Mouse (Mus musculus) CH12F3 (cell line): Measurements from ENCODE around the gene 4930452B06Rik.

Experiments used
- in situ Hi-C: fragments of 300-500 bp; cut with MboI; formaldehyde crosslinking; loops from 2 replicates; pipeline ENCODE4 v1.14.3; 2020; ENCODE audit warnings: low sequenced_read_pairs

Gene 4930452B06Rik

DNA sequence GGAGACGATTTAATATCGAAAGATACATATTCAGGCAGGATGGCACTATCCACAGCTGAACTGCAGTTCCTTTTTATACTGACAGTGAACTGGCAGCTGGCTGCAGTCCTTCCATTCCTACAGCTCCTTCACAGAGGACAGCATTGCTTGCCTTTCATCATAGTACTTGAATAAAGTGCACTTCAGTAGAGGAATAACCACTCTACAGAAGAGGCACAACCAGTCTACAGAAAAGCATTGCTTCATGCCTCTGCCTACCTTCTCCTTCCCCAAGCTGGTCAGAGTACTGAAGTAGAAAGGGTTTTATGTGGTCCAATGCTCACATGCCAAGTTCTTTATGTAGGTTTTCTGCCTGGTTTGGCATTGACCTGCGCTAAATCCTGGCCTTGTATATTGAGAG, 130.0 kb downstream of the 4930452B06Rik start:
- in situ Hi-C loops, result no loop called here

DNA sequence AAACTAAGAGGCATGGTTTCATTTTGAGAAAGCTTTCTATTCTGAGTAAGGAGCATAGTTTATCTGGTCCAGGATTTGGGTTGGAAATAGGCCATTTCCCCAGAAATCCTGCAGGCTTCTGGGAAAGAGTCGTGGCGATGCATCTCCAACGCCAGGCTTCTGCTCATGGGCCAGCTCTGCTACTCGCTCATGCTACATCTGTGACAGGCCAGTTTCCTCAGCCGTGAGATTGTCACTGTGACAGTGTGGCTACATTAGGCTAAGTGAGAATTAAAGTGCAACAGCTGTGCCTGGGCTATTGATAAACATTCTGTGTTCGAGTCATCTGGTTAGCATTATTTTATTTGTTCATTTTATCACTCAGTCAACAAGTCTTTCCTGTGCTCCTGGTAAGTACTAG, 140.8 kb downstream of the 4930452B06Rik start:
- in situ Hi-C loops, result no loop called here

DNA sequence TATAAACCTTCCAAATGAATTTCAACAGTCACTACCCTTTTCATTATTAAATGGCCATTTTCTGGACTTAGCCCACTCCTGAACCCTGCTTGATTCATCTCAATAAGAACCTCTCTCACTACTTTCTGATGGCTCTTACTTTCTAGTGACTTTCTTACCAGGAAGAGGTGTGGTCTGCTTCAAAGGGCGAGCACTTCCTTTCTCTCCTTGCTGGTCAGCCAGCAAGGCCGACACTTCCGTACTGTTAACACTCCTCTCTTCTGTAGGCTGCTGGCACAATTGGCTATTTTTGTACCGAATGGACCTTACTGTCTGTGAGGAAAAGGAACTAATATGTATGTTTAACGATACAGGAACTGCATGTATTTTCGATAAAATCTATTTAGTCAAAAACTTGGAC, 148.4 kb downstream of the 4930452B06Rik start:
- in situ Hi-C loops, result no loop called here

DNA sequence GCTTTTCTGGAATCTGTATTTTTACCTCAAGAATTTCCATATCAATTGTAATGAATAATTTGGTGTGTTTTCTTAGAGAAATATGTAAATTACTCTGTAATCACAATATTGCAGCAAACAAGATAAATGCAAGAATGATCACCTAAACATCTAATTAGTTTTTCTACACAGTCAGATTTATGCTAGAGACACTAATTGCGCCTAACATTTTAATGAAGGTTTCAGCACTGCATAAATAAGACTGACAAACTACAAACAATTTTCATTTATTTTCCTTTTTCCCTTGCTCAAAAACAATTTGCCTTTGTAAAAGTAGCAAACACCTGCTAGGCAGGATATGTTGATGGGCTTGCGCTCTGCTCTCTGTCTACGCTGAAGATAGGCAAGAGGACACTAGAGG, 152.0 kb downstream of the 4930452B06Rik start:
- in situ Hi-C loops, result no loop called here

DNA sequence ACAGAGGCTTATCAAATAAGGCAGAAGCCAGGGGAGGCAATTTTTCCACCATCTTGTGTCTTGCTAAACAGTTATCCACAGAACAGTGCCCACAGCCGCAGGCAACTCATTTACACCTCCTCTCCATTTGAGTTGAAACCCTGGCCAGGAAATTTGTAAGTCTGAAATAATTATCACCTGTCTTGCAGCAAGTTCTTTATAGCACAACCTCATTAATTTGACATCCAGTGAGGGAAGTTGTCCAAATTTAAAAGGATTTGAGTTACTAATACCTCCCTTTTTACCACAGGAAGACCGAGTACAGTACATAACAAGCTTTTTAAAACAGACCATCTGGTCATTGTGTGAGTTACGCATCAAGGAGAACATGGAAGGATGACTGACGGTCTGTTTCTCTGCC, 154.8 kb downstream of the 4930452B06Rik start:
- in situ Hi-C loops, result no loop called here

DNA sequence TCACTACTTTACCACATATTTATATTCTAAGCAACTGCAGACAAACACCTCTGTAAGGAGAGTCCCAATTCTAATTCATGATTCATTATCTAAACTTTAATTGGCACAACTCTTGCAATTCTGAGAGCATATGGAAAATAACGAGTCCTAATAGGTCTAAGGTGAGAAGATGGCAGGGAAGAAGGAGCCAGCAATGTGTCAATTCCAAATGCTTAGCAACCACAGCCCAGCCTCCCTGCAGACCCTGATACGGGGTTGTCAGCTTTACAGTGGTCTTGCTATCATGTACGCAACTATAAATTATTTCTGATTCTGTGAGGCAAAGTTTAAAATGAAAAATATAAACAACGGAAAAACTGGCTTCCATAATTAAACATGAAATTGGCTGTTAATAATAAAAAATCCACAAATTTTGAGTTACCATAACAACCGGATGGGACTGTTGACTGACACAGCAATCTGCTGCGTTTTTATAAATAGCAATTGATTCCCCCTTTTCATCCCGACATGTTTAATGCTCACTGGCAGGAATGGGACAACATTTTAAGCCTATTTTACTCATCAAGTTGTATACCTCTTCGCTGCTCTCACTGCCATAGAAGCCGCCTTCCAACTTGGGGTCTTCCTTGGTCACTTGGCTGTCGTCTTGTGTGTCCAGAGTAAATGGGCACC, 155.6 kb downstream of the 4930452B06Rik start:
- in situ Hi-C loops, result no loop called here

DNA sequence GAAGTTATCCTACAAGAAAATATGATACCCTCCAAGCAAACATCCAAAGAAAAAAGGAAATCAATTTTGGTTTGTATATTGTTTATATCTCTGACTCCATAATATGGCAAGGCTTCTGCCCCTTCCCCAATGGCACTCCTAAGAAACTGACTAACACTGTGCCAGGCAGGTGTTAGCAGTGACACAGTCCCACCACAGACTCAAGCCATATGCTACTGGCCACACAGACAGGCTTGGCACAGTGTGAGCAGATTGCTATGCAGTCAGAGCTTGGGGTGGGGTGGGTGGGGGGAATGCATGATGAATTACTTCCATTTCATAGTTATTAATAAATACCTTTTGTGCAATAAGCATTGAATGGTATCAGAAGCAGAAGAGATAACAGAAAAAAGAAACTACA, 157.4 kb downstream of the 4930452B06Rik start:
- in situ Hi-C loops, result no loop called here

DNA sequence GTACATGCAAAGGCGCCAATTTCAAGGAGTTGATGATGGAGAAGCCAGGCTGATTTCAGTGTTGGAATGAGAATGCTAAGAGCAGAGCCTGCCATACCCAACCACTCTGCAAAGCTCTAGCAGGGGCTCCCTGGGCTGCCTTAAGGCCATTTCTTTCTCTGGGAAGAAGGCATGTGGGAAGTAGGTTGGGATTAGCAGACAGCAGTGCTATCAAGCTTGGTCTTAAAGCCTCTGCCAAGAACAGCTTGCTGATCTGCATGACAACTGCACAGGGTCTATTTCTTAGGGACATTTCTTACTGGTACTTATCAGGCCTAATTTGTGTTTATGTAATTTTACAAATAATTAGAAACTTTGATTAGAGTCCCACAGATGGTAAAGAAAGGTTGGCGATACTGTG, 161.8 kb downstream of the 4930452B06Rik start:
- in situ Hi-C loops, result no loop called here

DNA sequence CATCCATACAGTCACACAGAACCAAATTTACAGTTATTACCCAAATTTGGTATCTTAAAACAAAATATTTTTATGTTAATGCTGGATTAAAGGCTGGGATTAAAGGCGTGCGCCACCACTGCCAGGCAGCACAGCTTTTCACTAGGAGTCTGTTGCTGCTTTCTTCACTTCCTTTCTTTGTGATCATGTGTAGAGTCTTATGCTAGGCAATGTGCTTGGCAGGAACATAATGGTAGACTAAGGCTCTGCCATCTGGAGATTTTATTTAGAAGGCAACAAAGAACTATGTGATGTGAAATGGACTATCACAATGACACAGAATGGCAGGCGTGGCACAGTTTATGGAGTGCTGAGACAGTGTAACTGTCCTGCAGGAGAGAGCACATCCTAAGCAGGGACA, 162.7 kb downstream of the 4930452B06Rik start:
- in situ Hi-C loops, result no loop called here

DNA sequence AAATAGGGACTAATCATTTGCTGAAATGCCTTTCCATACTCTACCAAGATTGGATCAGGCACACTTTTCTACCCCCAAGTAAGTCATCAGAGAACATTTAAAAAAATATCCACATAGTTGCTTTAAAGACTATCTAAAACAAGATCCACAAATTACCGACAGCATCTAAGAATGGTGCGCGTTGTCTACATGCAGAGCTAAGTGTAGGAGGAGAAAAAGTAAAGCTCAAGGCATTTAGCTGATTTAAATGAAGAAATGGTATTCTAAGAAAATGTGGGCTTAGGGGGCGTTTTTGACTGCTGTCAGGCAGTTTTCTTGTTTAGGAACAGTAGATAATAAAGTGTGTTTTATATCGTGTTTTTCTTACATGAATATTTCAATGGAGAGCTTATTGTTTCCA, 163.5 kb downstream of the 4930452B06Rik start:
- in situ Hi-C loops, result no loop called here

DNA sequence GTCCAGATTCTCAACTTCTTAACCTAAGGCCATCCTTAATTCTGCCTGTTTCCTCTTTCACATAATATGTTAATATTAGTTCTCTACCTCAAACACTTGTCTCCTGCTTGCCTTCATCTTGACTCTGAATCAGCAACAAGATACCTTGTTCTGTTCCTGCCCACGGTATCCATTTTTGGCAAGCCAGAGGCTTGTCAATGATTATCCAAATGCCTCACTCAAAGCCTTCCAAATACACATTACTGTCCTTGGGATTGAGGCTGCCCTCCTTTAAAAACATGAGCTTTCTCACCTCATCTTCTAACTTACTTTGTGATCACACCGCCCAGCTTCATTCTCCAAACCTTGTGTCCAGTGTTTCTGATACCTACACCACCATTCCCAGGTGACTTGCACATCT, 170.3 kb downstream of the 4930452B06Rik start:
- in situ Hi-C loops, result no loop called here

DNA sequence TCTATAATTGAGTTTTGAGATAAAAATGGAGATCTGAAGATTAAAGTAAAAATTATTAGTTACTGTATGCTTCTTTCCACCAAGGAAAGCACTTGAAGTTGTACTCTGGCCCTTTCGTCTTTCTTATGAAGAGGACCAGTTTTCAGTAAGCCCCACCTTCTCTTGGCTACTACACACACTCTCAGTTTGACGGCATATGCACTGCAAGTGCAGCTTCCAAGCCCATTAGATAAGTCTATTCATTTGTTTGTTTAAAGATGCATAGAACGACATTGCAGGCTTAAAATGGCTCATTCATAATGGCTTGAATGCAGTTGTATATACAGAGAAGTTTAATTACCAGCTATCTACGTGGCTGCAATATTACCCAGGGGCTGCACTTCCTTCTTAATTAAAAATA, 171.1 kb downstream of the 4930452B06Rik start:
- in situ Hi-C loops, result no loop called here

DNA sequence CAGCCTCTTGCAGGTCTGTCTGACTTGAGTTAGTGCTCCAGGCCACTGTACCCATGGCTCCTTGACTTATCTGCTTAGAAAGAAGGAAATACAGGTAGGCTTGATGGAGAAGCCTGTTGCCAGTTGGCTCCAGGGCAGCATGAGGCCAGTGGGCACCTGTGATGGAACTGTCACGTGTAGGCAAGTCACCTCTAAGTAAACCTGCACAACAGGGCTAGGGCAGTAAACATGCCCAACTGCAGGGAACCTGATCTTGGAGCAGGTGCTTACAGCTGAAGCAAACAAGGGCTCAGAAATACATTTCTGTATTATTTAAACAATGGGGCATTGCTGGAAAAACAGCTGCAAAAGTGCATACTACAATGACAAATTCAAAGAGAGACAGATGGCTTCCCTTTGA, 171.8 kb downstream of the 4930452B06Rik start:
- in situ Hi-C loops, result no loop called here

DNA sequence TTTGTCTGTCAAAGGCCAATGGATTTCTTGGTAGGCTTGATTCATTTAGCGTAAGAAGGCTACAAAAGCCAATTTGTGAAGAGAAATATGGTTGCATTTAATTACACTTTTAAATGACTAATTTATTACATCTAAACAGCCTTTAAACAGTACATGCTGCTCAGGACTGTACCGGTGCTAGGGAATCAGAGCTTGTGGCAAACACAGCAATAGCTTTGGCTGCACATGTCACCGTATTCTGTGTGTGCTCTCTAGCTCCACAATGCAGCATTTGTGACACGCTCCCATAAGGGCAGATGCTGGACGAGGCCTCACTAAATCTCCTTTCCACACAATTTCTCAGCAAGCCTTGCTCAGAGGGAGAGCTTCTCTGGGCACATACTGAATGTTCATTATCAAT, 187.9 kb downstream of the 4930452B06Rik start:
- in situ Hi-C loops, result no loop called here

DNA sequence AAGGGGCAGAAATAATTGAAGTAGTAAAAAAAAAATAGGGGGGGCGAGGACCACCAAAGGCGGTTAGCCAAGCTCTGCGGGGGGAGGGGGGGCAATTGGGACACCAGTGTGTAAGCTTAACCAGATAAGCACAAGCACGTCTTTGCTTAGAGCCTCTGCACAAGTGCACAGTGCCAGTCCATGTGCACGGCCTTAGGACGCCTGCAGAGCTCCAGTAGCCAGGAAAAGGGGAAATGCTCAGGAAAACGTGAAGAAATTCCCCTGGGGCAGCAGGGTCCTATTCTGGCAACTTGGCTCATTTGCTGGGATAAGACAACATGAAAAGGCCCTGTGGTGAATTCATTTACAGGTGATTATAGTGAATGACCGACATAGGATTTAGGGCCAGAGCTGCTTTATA, 188.7 kb downstream of the 4930452B06Rik start:
- in situ Hi-C loops, result no loop called here

DNA sequence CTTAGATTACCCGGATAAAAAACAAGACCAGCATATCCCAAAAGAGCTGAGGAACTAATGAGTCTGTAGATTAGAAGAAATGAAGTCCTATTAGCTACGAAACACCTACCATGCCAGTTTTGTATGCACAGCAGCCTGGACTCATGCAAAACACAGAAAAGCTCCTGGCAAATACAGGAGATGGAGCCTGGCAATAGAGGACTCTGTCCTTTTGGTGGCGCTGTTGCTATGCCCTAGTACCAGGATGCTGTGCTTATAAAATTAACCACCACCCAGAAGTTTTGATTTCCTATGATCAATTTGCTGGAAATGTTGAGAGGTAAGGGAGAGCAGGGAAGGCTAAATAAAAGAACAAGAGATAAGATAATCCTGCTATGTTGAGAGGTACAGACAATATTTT, 189.4 kb downstream of the 4930452B06Rik start:
- in situ Hi-C loops, result no loop called here

DNA sequence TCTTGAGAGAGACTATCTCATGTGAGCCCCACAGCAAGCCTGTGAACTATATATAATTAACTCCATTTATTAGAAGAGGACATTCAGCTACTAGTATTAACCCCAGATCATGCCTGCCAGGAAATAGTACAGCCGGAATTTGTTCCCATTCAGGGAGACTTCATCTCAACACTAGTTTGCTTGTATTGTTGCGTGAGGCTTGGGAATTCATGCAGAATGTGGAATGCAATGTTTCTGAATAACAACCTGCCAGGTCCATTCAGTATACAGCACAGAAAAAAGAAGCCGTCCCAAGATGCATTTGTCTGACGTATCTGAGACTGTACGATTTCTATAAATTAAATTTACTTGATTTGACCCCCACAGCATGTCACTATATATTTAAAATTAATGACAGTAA, 190.2 kb downstream of the 4930452B06Rik start:
- in situ Hi-C loops, result no loop called here

DNA sequence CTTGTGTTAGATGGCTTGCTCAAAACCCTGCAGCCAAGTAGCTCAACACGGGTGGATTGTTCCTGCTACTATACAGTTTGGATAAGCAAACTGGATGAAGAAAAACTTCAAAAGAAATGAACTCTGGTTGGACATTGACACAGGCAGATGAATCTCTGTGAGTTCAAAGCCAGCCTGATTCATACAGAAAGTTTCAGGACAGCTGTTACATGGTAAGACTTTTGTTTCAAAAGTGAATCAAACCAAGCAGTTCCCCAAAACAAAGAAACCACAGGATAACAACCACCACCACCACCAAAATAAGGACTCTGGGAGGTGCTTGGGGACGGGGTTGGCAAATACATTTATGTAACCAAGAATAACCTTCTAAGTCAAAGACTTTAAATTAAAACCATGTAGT, 193.2 kb downstream of the 4930452B06Rik start:
- in situ Hi-C loops, result no loop called here

DNA sequence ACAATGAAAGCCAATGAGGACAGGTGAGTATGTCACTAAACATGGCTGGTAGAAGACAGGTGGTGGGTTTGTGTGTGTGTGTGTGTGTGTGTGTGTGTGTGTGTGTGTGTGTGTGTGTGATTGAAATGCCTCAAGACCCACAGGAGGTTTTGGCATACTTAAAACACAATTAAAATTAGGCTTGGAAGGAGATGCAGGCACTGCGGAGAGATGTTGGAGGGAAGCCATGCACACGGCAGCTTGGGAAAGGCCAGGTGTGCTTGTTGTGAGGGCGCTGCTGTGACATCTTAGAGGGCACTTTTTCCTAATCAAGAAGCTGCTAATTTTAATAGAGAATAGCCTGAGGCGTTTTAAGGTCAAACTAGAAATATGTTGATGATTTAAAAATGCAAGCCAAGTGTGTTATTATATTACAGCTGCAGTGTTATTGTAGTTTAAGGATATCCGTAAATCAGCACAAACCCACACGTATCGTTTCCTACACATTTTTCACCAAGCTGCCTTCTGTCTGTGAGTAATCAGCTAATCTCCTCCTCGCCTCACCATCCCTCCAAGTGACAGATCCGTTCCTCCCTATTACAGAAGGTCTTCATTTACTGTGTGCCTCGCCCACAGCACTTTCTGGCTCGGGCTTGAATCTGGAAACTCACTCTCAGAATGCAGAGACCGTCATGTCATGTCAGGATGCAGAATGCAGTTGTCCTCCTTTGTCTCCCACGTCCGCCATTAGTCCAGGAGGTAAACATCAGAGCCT, 201.5 kb downstream of the 4930452B06Rik start:
- in situ Hi-C loops, result no loop called here

DNA sequence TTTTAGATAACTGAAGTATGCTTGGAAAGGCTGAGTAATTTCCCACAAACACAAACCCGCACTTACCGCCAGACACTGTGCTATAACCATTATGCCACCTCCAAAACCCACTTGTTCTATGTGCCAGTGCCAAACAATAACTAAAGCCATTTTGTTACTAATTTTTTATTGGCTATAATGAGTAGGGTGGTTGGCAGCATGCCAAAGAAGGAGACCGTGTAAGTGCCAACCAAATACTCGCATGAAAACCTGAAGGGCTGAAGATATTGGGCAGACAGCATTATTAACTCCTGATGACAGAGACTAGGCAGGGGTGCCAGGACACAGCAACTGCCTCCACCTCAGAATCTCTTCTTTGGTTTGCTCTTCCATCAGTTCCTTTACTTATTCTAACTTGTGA, 203.1 kb downstream of the 4930452B06Rik start:
- in situ Hi-C loops, result no loop called here

DNA sequence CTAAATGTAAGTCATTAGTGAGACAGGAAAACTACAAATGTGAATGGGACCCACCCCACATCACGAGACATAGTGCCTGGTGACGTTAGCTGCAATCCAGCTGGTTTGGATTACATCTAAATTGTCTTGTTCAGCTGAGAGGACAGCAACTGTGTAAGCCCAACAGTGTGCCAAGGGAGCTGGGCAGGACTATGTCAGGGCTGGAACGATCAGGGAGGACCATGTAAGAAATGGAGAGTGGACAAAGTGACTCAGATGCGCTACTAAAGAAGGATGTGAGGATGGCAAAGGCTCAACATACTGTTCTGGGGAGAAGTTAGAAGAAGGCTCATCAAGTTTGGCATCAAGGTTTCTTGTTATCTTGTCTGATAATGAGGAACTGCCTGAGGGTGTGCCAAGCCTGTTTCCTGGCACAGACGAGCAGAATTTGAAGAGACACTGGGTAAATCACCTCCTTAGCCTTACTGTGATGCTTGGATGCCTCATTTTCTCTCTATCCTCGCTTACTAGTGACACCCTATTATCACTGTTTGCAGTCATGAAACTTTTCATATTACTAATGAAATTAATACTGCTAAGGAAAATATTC, 203.6 kb downstream of the 4930452B06Rik start:
- in situ Hi-C loops, result no loop called here
